Mouse (Mus musculus) right cerebral cortex, postnatal 10 days (tissue): Measurements from ENCODE around the gene Gm14440.
"Not testable (repeated sequence)": the region's sequence is repeated elsewhere in the genome, so short reads cannot be mapped to it uniquely, and the experiment has no call there.

Experiments used
- DNase-seq, 2 experiments: peaks; one replicate each; pipeline ENCODE4 v3.0.0; 2021; ENCODE audit warnings: low spot score in 2 of 2

The Gm14440 gene

DNA sequence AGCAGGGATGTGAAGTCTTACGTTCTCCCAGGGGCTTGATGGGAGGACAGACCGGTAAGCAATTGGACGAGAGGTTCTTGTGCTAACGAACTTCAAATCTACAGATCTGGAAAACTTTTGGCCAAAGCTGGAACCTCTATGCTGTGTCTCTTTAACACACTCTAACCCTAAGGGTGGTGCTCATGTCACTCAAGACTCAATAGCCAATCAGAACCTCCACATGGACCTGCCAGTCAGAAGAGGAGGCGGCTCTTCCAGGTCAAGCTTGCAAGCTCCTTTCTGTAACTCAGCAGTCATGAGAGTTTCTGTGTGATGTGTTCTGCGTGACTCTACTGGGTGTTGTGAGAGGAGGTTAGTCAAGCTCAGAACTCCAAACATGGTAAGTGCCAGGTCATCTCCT is at the start of gene Gm14440:
TSS of gene Gm14440 (plus strand) at position 301 of the 400 bp plus-strand sequence.
- DNase-seq, result not testable (repeated sequence)
